Mouse (Mus musculus) E14TG2a.4 (cell line): ENCODE data around the gene Sipa1l1.

Experiments
- CTCF ChIP-seq: conservative IDR thresholded peaks from 2 replicates; pipeline ENCODE4 v1.5.1; 2014; ENCODE audit warnings: low read length
- NANOG ChIP-seq: IDR thresholded peaks from 2 replicates; pipeline ENCODE4 v1.6.1; 2014; ENCODE audit warnings: borderline replicate concordance, low read length, mixed read lengths
- POU5F1 ChIP-seq: IDR thresholded peaks from 2 replicates; pipeline ENCODE4 v1.6.1; 2014; ENCODE audit warnings: low read length, borderline replicate concordance

GRCm38 (mm10) chr12:82187178-82187839, 18.2 kb downstream of the Sipa1l1 start:
- TF ChIP-seq CTCF = no peak
- no peak for TF ChIP-seq NANOG
- TF ChIP-seq POU5F1 = no peak
